Mouse (Mus musculus): ENCODE results near the gene Ubl5. TPM values are rescaled to one million over a fixed set of nuclear protein-coding genes. Genes with fewer than 3 reads are reported as not detected.

The Ubl5 gene
- polyA plus RNA-seq, 1 experiment = 762 TPM

DNA sequence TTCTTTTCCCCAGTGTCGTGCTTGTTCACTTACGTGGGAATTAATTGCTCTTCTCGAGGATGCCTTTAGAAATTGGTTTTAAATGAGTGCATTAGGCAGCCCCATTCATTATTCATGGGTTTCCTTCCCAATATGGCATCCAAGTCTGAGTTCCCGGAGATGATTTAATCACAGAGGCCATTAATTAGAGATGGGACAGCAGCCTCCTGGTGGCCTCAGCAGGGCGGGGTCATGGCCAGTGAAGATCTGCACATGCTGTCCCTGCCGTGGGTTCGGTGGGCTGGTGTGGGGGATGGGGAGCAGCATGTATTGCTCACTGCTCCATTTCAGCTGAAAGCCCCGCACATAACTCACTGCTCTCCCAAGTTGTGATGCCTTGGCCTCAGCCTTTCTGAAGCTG is 23.2 kb downstream of the Ubl5 start:
- Histone ChIP-seq H3K79me2 (ENCODE audit: control insufficient read depth, insufficient read depth) (no peaks in the 10 kb centered on the region), H3K4me3 (no peak overlapping the region), H3K4me2 (ENCODE audit: low read depth) (no peak overlapping the region), H3K27me3 (ENCODE audit: control insufficient read depth, insufficient read depth, insufficient read length) (no peaks in the 10 kb centered on the region), H3K36me3 (ENCODE audit: control insufficient read depth, insufficient read depth) (no peaks in the 10 kb centered on the region), H3ac (ENCODE audit: control insufficient read depth, insufficient read length) (no peak overlapping the region)
- TF ChIP-seq CEBPB (IDR thresholded peaks at IDR 0.05; ENCODE audit: insufficient read depth, poor library complexity, severe bottlenecking) = no peak
- no peak for TF ChIP-seq TCF12 (IDR thresholded peaks at IDR 0.05; ENCODE audit: insufficient read depth, poor library complexity, severe bottlenecking)
- no peak for TF ChIP-seq MYOD1 (IDR thresholded peaks at IDR 0.05; ENCODE audit: control insufficient read depth in 1 of 3, insufficient read length in 2 of 3, low read depth in 2 of 3)
- peak; percentile 79 for TF ChIP-seq POLR2AphosphoS2 (IDR thresholded peaks at IDR 0.05; ENCODE audit: insufficient read length, low read depth)

DNA sequence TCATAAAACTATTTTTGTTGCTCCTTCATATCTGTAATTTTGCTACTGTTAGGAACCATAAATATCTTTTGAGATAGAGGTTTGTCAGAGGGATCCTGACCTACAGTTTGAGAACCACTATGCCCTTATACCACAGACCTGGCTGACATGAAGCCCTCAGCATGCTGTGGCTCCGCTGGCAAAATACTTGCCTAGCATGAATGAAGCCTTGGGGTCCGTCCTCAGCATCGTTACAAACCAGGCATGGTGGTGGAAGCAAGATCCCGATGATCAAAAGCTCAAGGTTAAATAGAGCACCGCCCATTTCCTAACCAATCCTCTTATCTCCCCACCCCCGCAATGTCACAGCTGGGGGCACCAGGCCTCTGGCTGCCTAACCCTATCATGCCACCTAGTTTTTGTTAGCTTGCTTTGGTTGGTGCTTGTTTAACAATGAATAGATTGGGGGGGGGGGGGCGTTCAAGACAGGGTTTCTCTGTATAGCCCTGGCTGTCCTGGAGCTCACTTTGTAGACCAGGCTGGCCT is 23.9 kb downstream of the Ubl5 start:
- no peak overlapping the region for H3ac ChIP-seq (ENCODE audit: control insufficient read depth, insufficient read length)
- no peaks in the 10 kb centered on the region for H3K79me2 ChIP-seq (ENCODE audit: control insufficient read depth, insufficient read depth)
- H3K36me3 ChIP-seq (ENCODE audit: control insufficient read depth, insufficient read depth) = no peaks in the 10 kb centered on the region
- H3K4me2 ChIP-seq (ENCODE audit: low read depth) = no peak overlapping the region
- TF ChIP-seq TCF12 (IDR thresholded peaks at IDR 0.05; ENCODE audit: insufficient read depth, poor library complexity, severe bottlenecking) = no peak
- TF ChIP-seq POLR2AphosphoS2 (IDR thresholded peaks at IDR 0.05; ENCODE audit: insufficient read length, low read depth) = peak; percentile 51
- TF ChIP-seq MYOD1 (IDR thresholded peaks at IDR 0.05; ENCODE audit: control insufficient read depth in 1 of 3, insufficient read length in 2 of 3, low read depth in 2 of 3) = no peak
- TF ChIP-seq E2F4 (IDR thresholded peaks at IDR 0.05; ENCODE audit: insufficient read depth) = no peak
- no peak overlapping the region for H3K4me3 ChIP-seq
- no peaks in the 10 kb centered on the region for H3K27me3 ChIP-seq (ENCODE audit: control insufficient read depth, insufficient read depth, insufficient read length)

DNA sequence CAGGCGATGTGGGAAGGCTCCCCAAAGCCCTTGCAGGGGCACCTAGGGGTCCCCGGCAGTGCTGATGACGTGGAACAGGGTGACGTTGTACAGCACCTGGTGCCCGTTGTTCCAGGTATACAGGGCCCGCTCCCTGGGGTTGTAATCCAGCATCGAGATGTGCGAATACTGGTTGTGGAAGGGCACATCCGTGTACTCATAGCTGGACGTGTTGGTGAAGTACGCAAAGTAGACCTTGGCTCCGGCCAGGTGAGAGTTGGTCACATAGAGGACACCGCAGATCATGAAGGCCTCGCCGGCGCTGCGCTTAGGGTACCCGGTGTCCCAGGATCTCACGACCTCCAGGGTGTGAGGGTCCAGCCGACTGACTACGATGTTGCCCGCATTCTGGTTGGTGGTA is 25.4 kb downstream of the Ubl5 start:
- H3K4me3 ChIP-seq = no peak overlapping the region
- no peaks in the 10 kb centered on the region for H3K79me2 ChIP-seq (ENCODE audit: control insufficient read depth, insufficient read depth)
- no peaks in the 10 kb centered on the region for H3K27me3 ChIP-seq (ENCODE audit: control insufficient read depth, insufficient read depth, insufficient read length)
- no peak for TF ChIP-seq CEBPB (IDR thresholded peaks at IDR 0.05; ENCODE audit: insufficient read depth, poor library complexity, severe bottlenecking)
- no peak for TF ChIP-seq SRF (IDR thresholded peaks at IDR 0.05; ENCODE audit: control insufficient read depth, insufficient read length, low read depth)
- TF ChIP-seq MYOG (IDR thresholded peaks at IDR 0.05; ENCODE audit: control insufficient read depth in 1 of 3, insufficient read depth in 1 of 3, insufficient read length in 2 of 3, low read depth in 2 of 3) = no peak
- TF ChIP-seq POLR2AphosphoS2 (IDR thresholded peaks at IDR 0.05; ENCODE audit: insufficient read length, low read depth) = peak; percentile 68
- TF ChIP-seq USF1 (IDR thresholded peaks at IDR 0.05; ENCODE audit: low read depth) = no peak
- no peak for TF ChIP-seq TCF12 (IDR thresholded peaks at IDR 0.05; ENCODE audit: insufficient read depth, poor library complexity, severe bottlenecking)
- H3K4me2 ChIP-seq (ENCODE audit: low read depth) = no peak overlapping the region
- no peak overlapping the region for H3ac ChIP-seq (ENCODE audit: control insufficient read depth, insufficient read length)
- no peaks in the 10 kb centered on the region for H3K36me3 ChIP-seq (ENCODE audit: control insufficient read depth, insufficient read depth)

DNA sequence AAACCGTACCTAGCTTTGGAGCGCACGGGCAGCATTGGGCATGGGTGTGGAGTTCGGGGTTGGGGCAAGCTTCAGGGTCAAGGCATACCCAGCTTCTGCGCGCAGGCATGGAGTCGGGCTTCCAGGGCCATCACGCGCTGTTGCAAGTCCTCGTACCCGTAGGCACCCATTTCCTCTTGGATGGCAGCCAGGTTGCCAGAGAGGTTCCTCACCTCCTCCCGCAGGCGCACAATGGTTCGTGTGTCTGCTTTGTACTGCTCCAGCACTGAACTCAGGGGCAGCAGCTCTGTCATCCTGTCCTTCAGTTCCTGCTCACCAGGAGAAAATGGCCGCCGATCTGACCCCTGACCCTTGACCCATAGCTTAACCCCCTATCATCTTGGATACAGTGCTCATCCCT is 29.4 kb downstream of the Ubl5 start:
- H3ac ChIP-seq (ENCODE audit: control insufficient read depth, insufficient read length) = no peak overlapping the region
- peaks cover 9% of the 10 kb centered on the region for H3K27me3 ChIP-seq (ENCODE audit: control insufficient read depth, insufficient read depth, insufficient read length)
- H3K79me2 ChIP-seq (ENCODE audit: control insufficient read depth, insufficient read depth) = no peaks in the 10 kb centered on the region
- no peak overlapping the region for H3K4me3 ChIP-seq
- no peaks in the 10 kb centered on the region for H3K36me3 ChIP-seq (ENCODE audit: control insufficient read depth, insufficient read depth)
- no peak overlapping the region for H3K4me2 ChIP-seq (ENCODE audit: low read depth)
- TF ChIP-seq TCF3 (IDR thresholded peaks at IDR 0.05; ENCODE audit: insufficient read length, low read depth) (no peak), E2F4 (IDR thresholded peaks at IDR 0.05; ENCODE audit: insufficient read depth) (no peak), CEBPB (IDR thresholded peaks at IDR 0.05; ENCODE audit: insufficient read depth, poor library complexity, severe bottlenecking) (no peak), MYOG (IDR thresholded peaks at IDR 0.05; ENCODE audit: control insufficient read depth in 1 of 3, insufficient read depth in 1 of 3, insufficient read length in 2 of 3, low read depth in 2 of 3) (no peak), MAX (IDR thresholded peaks at IDR 0.05; ENCODE audit: low read depth) (no peak), POLR2AphosphoS2 (IDR thresholded peaks at IDR 0.05; ENCODE audit: insufficient read length, low read depth) (no peak), POLR2A (IDR thresholded peaks at IDR 0.05; ENCODE audit: insufficient read length, low read depth) (no peak)

DNA sequence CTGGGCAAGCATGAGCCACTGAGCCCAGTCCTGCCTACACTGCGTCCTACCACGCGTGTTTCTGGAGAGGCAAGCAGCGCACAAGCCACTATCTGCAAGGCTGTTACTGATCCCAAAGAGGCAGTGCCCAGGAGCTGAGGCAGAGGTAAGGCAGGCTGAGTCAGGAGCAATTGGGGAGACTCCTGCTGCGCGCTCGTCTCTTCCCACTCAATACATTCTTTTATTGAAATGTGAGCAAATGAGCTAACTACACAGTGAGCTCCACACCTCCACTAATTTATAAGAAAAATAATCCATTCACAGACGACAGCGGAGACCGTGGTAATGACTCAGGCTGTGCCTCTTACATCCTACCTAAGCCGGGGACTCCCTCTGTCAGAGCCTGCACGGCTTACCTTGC is 35.2 kb downstream of the Ubl5 start:
- TF ChIP-seq MYOD1 (IDR thresholded peaks at IDR 0.05; ENCODE audit: control insufficient read depth in 1 of 3, insufficient read length in 2 of 3, low read depth in 2 of 3) (no peak), POLR2A (IDR thresholded peaks at IDR 0.05; ENCODE audit: insufficient read length, low read depth) (no peak), TCF3 (IDR thresholded peaks at IDR 0.05; ENCODE audit: insufficient read length, low read depth) (no peak), SRF (IDR thresholded peaks at IDR 0.05; ENCODE audit: control insufficient read depth, insufficient read length, low read depth) (no peak), CEBPB (IDR thresholded peaks at IDR 0.05; ENCODE audit: insufficient read depth, poor library complexity, severe bottlenecking) (no peak), USF1 (IDR thresholded peaks at IDR 0.05; ENCODE audit: low read depth) (no peak), MAX (IDR thresholded peaks at IDR 0.05; ENCODE audit: low read depth) (no peak), POLR2AphosphoS2 (IDR thresholded peaks at IDR 0.05; ENCODE audit: insufficient read length, low read depth) (no peak), REST (IDR thresholded peaks at IDR 0.05; ENCODE audit: insufficient read depth, insufficient read length) (no peak), TCF12 (IDR thresholded peaks at IDR 0.05; ENCODE audit: insufficient read depth, poor library complexity, severe bottlenecking) (no peak), E2F4 (IDR thresholded peaks at IDR 0.05; ENCODE audit: insufficient read depth) (no peak), MYOG (IDR thresholded peaks at IDR 0.05; ENCODE audit: control insufficient read depth in 1 of 3, insufficient read depth in 1 of 3, insufficient read length in 2 of 3, low read depth in 2 of 3) (no peak)

More for the DNA sequence above, 35.2 kb downstream of the Ubl5 start:
- H3K27me3 ChIP-seq (ENCODE audit: control insufficient read depth, insufficient read depth, insufficient read length) = peaks cover 13% of the 10 kb centered on the region
- no peak overlapping the region for H3K4me3 ChIP-seq
- H3ac ChIP-seq (ENCODE audit: control insufficient read depth, insufficient read length) = no peak overlapping the region
- H3K36me3 ChIP-seq (ENCODE audit: control insufficient read depth, insufficient read depth) = no peaks in the 10 kb centered on the region
- no peak overlapping the region for H3K4me2 ChIP-seq (ENCODE audit: low read depth)
- no peaks in the 10 kb centered on the region for H3K79me2 ChIP-seq (ENCODE audit: control insufficient read depth, insufficient read depth)
